Mouse (Mus musculus) liver, embryonic 14.5 days (tissue): Measurements from ENCODE around the gene Uba7. TPM values are rescaled to one million over a fixed set of nuclear protein-coding genes. Genes with fewer than 3 reads are reported as not detected.

Source experiments
- ATAC-seq: fragments of 200-750 bp; cut with Nextera tagmentation; 2 replicates; pipeline ENCODE4 v1.8.0; 2017; ENCODE audit warnings: moderate number of reproducible peaks, mild to moderate bottlenecking, moderate library complexity; ENCODE audit not compliant: insufficient read depth
- DNase-seq, 3 experiments: peaks; one replicate each; pipeline ENCODE4 v3.0.0-alpha.2; 2012 to 2013; ENCODE audit warnings: low read depth in 3 of 3, low spot score in 3 of 3
- H3K27ac ChIP-seq: fragments of 300-500 bp; sonication (generic); 2 replicates; pipeline ENCODE4 v1.5.1; 2014; ENCODE audit warnings: moderate library complexity, mild to moderate bottlenecking, control low read depth, inconsistent platforms
- H3K27me3 ChIP-seq: fragments of 300-500 bp; sonication (generic); 2 replicates; pipeline ENCODE4 v1.6.1; 2014; ENCODE audit warnings: mild to moderate bottlenecking, low read length, moderate library complexity; ENCODE audit not compliant: control insufficient read depth, insufficient read depth
- H3K36me3 ChIP-seq: fragments of 300-500 bp; sonication (generic); replicated peaks from 2 replicates; pipeline ENCODE4 v1.6.1; 2014; ENCODE audit warnings: low read depth; ENCODE audit not compliant: control insufficient read depth, insufficient read depth
- H3K4me1 ChIP-seq, 2 experiments: fragments of 200-500 bp in 1 of 2; fragments of 300-500 bp in 1 of 2; sonication (generic) in 1 of 2; replicated peaks; 2 replicates each; pipeline ENCODE4 v1.6.1; 2012 to 2014; ENCODE audit warnings: antibody characterized with exemption in 1 of 2, inconsistent platforms in 1 of 2, low read length in 1 of 2; ENCODE audit not compliant: control insufficient read depth in 2 of 2, insufficient read depth in 2 of 2
- H3K4me2 ChIP-seq: fragments of 300-500 bp; sonication (generic); 2 replicates; pipeline ENCODE4 v1.6.1; 2014; ENCODE audit warnings: low read depth, mild to moderate bottlenecking, control low read depth, moderate library complexity
- H3K4me3 ChIP-seq, 2 experiments: fragments of 200-500 bp in 1 of 2; fragments of 300-500 bp in 1 of 2; sonication (generic) in 1 of 2; 2 replicates each; pipeline ENCODE4 v1.5.1; 2012 to 2014; ENCODE audit warnings: low read depth in 2 of 2, low read length in 2 of 2, mild to moderate bottlenecking in 2 of 2, control low read depth in 1 of 2, inconsistent platforms in 1 of 2, moderate library complexity in 1 of 2; ENCODE audit not compliant: insufficient read depth in 1 of 2
- H3K9ac ChIP-seq: fragments of 300-500 bp; sonication (generic); replicated peaks from 2 replicates; pipeline ENCODE4 v1.6.1; 2014; ENCODE audit warnings: mild to moderate bottlenecking, control low read depth, moderate library complexity
- H3K9me3 ChIP-seq: fragments of 300-500 bp; sonication (generic); 2 replicates; pipeline ENCODE4 v1.6.1; 2016; ENCODE audit warnings: low read length, mixed read lengths; ENCODE audit not compliant: control insufficient read depth
- CTCF ChIP-seq: IDR thresholded peaks from 2 replicates; pipeline ENCODE4 v1.5.1; 2016; ENCODE audit warnings: antibody characterized with exemption, low read depth, control low read depth
- EP300 ChIP-seq: IDR thresholded peaks from 2 replicates; pipeline ENCODE4 v1.6.1; 2016; ENCODE audit warnings: antibody characterized with exemption, low read depth
- WGBS: fragments of 180-500 bp; shearing (Covaris S2); extraction: QIAGEN DNeasy Blood & Tissue Kit; methylation state at CpG from one replicate; pipeline ENCODE4 v1.1.7; 2014; ENCODE audit not compliant: insufficient replicate concordance; 5-methylcytosine and 5-hydroxymethylcytosine counted together
- polyA plus RNA-seq, 2 experiments: library from polyadenylated mRNA; depleted of rRNA in 1 of 2; stranded (reverse) in 1 of 2; unstranded in 1 of 2; fragments of >200 nt; fragmentation: Nextera tagmentation in 1 of 2; extraction: Ambion mirVana in 1 of 2; gene quantifications; 2 replicates each; pipeline versions ENCODE4 v1.2.1 to v1.2.3; 2012 to 2014

Gene Uba7
- polyA plus RNA-seq, 2 experiments: 49.1 to 83.3 TPM

GRCm38 (mm10) chr9:107966676-107967075, 8.6 kb upstream of the Uba7 start:
- Histone ChIP-seq H3K36me3 (peaks cover 22% of the 10 kb centered on the region), H3K9me3 (no peaks in the 10 kb centered on the region), H3K27me3 (no peaks in the 10 kb centered on the region), H3K4me1 (peaks cover 13 to 19% of the 10 kb centered on the region in 2 experiments), H3K27ac (no peak overlapping the region), H3K9ac (no peak overlapping the region), H3K4me2 (no peak overlapping the region), H3K4me3 (no peak overlapping the region)
- DNase-seq (no peak), ATAC-seq (no peak)
- TF ChIP-seq EP300 (no peak), CTCF (no peak)
- WGBS: 56% methylated on average over 10 of the region's 10 CpGs

GRCm38 (mm10) chr9:107967437-107967836, 7.9 kb upstream of the Uba7 start:
- H3K36me3 ChIP-seq: peaks cover 14% of the 10 kb centered on the region
- peaks cover 21 to 27% of the 10 kb centered on the region in 2 experiments for H3K4me1 ChIP-seq
- 81% methylated on average over 6 of the region's 6 CpGs for WGBS

GRCm38 (mm10) chr9:107968531-107968930, 6.8 kb upstream of the Uba7 start:
- peaks cover 14% of the 10 kb centered on the region for H3K36me3 ChIP-seq
- no peaks in the 10 kb centered on the region for H3K27me3 ChIP-seq
- H3K27ac ChIP-seq: no peak overlapping the region
- WGBS: 79% methylated on average over 7 of the region's 7 CpGs
- H3K4me1 ChIP-seq: peaks cover 31 to 38% of the 10 kb centered on the region in 2 experiments
- no peak overlapping the region for H3K4me2 ChIP-seq
- H3K4me3 ChIP-seq: no peak overlapping the region
- TF ChIP-seq CTCF: no peak
- TF ChIP-seq EP300: no peak
- no peak for DNase-seq
- no peak for ATAC-seq
- H3K9me3 ChIP-seq: no peaks in the 10 kb centered on the region
- no peak overlapping the region for H3K9ac ChIP-seq

More at GRCm38 (mm10) chr9:107967437-107967836, 7.9 kb upstream of the Uba7 start:
- no peaks in the 10 kb centered on the region for H3K27me3 ChIP-seq
- ATAC-seq (no peak), DNase-seq (no peak)
- no peak overlapping the region for H3K4me3 ChIP-seq
- H3K4me2 ChIP-seq: no peak overlapping the region
- H3K27ac ChIP-seq: no peak overlapping the region
- H3K9me3 ChIP-seq: no peaks in the 10 kb centered on the region
- no peak for TF ChIP-seq EP300
- TF ChIP-seq CTCF: no peak
- H3K9ac ChIP-seq: no peak overlapping the region

- peak overlapping the region; percentile 98 for H3K27ac ChIP-seq
- TF ChIP-seq EP300 (no peak), CTCF (no peak)
- peaks cover 14% of the 10 kb centered on the region for H3K36me3 ChIP-seq
- H3K4me3 ChIP-seq: no peak overlapping the region
- H3K4me1 ChIP-seq: peaks cover 44 to 49% of the 10 kb centered on the region in 2 experiments
- 83% methylated on average over 5 of the region's 5 CpGs for WGBS
- H3K4me2 ChIP-seq: no peak overlapping the region
- DNase-seq: no peak
- no peak overlapping the region for H3K9ac ChIP-seq
- no peak for ATAC-seq
- no peaks in the 10 kb centered on the region for H3K27me3 ChIP-seq
- H3K9me3 ChIP-seq: no peaks in the 10 kb centered on the region
Measured at GRCm38 (mm10) chr9:107970311-107970710, 5.0 kb upstream of the Uba7 start.

GRCm38 (mm10) chr9:107971690-107972541, 3.4 kb upstream of the Uba7 start:
- no peaks in the 10 kb centered on the region for H3K27me3 ChIP-seq
- H3K27ac ChIP-seq: peak overlapping the region; percentile 98
- H3K9me3 ChIP-seq: no peaks in the 10 kb centered on the region
- H3K4me2 ChIP-seq: peak overlapping the region; percentile 59
- peaks cover 18% of the 10 kb centered on the region for H3K36me3 ChIP-seq
- peak; percentile 93 to 97 (median 97) for DNase-seq
- TF ChIP-seq CTCF: no peak
- peak; percentile 91 for TF ChIP-seq EP300
- peak; percentile 80 for ATAC-seq
- H3K9ac ChIP-seq: peak overlapping the region; percentile 57
- peaks cover 50 to 62% of the 10 kb centered on the region in 2 experiments for H3K4me1 ChIP-seq
- H3K4me3 ChIP-seq: no peak overlapping the region
- 12% methylated on average over 8 of the region's 8 CpGs for WGBS
